Mouse (Mus musculus): ENCODE results near the gene Mink1. TPM values are rescaled to one million over a fixed set of nuclear protein-coding genes. Genes with fewer than 3 reads are reported as not detected.

Mink1 gene
- total RNA-seq, 1 experiment from 2014 or later, result 58.9 TPM

- peak; percentile 18 for DNase-seq
Observed at GRCm38 (mm10) chr11:70594253-70594989, 31.7 kb downstream of the Mink1 start.

- DNase-seq, result no peak
Observed at GRCm38 (mm10) chr11:70595638-70596037, 33.0 kb downstream of the Mink1 start.

GRCm38 (mm10) chr11:70596094-70596493, 33.4 kb downstream of the Mink1 start:
- DNase-seq, result no peak

- no peak for DNase-seq
Observed at GRCm38 (mm10) chr11:70597301-70597700, 34.6 kb downstream of the Mink1 start.

- DNase-seq, result no peak
Observed at GRCm38 (mm10) chr11:70598451-70598953, 35.8 kb downstream of the Mink1 start.

GRCm38 (mm10) chr11:70605024-70605566, 42.4 kb downstream of the Mink1 start:
- DNase-seq, result peak; percentile 76

- DNase-seq, result no peak
Observed at GRCm38 (mm10) chr11:70606717-70607116, 44.0 kb downstream of the Mink1 start.

GRCm38 (mm10) chr11:70607611-70608010, 44.9 kb downstream of the Mink1 start:
- DNase-seq, result no peak

- peak; percentile 22 for DNase-seq
Observed at GRCm38 (mm10) chr11:70608381-70609066, 45.8 kb downstream of the Mink1 start.

GRCm38 (mm10) chr11:70610752-70611151, 48.1 kb downstream of the Mink1 start:
- no peak for DNase-seq

- DNase-seq, result no peak
Observed at GRCm38 (mm10) chr11:70612505-70612904, 49.8 kb downstream of the Mink1 start.

GRCm38 (mm10) chr11:70615074-70615473, 52.4 kb downstream of the Mink1 start:
- DNase-seq, result peak; percentile 66

- no peak for DNase-seq
Observed at GRCm38 (mm10) chr11:70615516-70616093, 52.9 kb downstream of the Mink1 start, which contains the start of gene 4930544D05Rik. TSS of gene 4930544D05Rik (plus strand) at chr11:70615848.

GRCm38 (mm10) chr11:70619101-70619500, 56.4 kb downstream of the Mink1 start, which contains the start of gene Chrne:
TSS of gene Chrne (minus strand) at chr11:70619216.
- no peak for DNase-seq

GRCm38 (mm10) chr11:70621972-70622814, 59.5 kb downstream of the Mink1 start:
- no peak for DNase-seq

GRCm38 (mm10) chr11:70623053-70623742, 60.5 kb downstream of the Mink1 start:
- DNase-seq, result no peak

GRCm38 (mm10) chr11:70625473-70625872, 62.8 kb downstream of the Mink1 start:
- DNase-seq, result peak; percentile 49

- no peak for DNase-seq
Observed at GRCm38 (mm10) chr11:70626877-70627276, 64.2 kb downstream of the Mink1 start.

- DNase-seq, result no peak
Observed at GRCm38 (mm10) chr11:70628431-70628830, 65.8 kb downstream of the Mink1 start.

GRCm38 (mm10) chr11:70629557-70629956, 66.9 kb downstream of the Mink1 start:
- no peak for DNase-seq

- no peak for DNase-seq
Observed at GRCm38 (mm10) chr11:70630129-70630528, 67.4 kb downstream of the Mink1 start.

Data from adrenal gland, postnatal 25 days (tissue).